Mouse (Mus musculus) C2C12 (cell line): Measurements from ENCODE around the gene Ush2a.

Experiments used
- CTCF ChIP-seq: IDR thresholded peaks from one replicate; pipeline ENCODE4 v1.5.1; 2011; ENCODE audit not compliant: control insufficient read depth, insufficient read depth, insufficient read length
- MAX ChIP-seq: IDR thresholded peaks from one replicate; pipeline ENCODE4 v1.6.1; 2011; ENCODE audit warnings: mild to moderate bottlenecking, control low read depth
- MYOD1 ChIP-seq: IDR thresholded peaks from one replicate; pipeline ENCODE4 v1.6.1; 2011; ENCODE audit warnings: low read depth; ENCODE audit not compliant: control insufficient read depth, insufficient read length
- USF1 ChIP-seq: IDR thresholded peaks from one replicate; pipeline ENCODE4 v1.6.1; 2011; ENCODE audit warnings: low read depth, mild to moderate bottlenecking, control low read depth, moderate library complexity

GRCm38 (mm10) chr1:188233036-188233724 is 28.6 kb upstream of the Ush2a start:
- TF ChIP-seq CTCF (no peak), MAX (no peak), USF1 (no peak), MYOD1 (no peak)
